Mouse (Mus musculus) heart, adult 18-20 months (tissue): ENCODE data around the gene Rbbp8nl. TPM values are rescaled to one million over a fixed set of nuclear protein-coding genes. Genes with fewer than 3 reads are reported as not detected.

Experiments
- DNase-seq, 2 experiments: peaks; one replicate each; pipeline ENCODE4 v3.0.0; 2021 to 2022; ENCODE audit warnings: mixed read lengths in 1 of 2
- long read RNA-seq, 2 experiments: library from polyadenylated mRNA; stranded (forward); transcript quantifications; one replicate each; pipeline ENCODE4 v2.0.0; 2021
- total RNA-seq, 2 experiments: library from RNA; stranded (reverse); gene quantifications; 2 replicates each; pipeline ENCODE4 v1.2.3; 2021

Rbbp8nl gene
- not detected for total RNA-seq
- long read RNA-seq, experiment 1: 0 reads
- long read RNA-seq, experiment 2: 0 reads

- DNase-seq: no peak
These were observed at the start of gene Rbbp8nl for GRCm38 (mm10) chr2:180289440-180290108. Gene Rbbp8nl (minus strand): TSS chr2:180289879.

- peak; percentile 44 to 54 for DNase-seq
These were observed 44.9 kb upstream of the Rbbp8nl start, which contains the start of gene Gata5 for GRCm38 (mm10) chr2:180334551-180334986. Gene Gata5 (minus strand): TSS chr2:180334699.

GRCm38 (mm10) chr2:180333778-180334550 lies 44.3 kb upstream of the Rbbp8nl start:
- no peak for DNase-seq

GRCm38 (mm10) chr2:180329466-180329865 lies 39.8 kb upstream of the Rbbp8nl start:
- DNase-seq: no peak

GRCm38 (mm10) chr2:180322674-180323355 lies 33.1 kb upstream of the Rbbp8nl start:
- no peak for DNase-seq

- DNase-seq: no peak
These were observed 30.5 kb upstream of the Rbbp8nl start for GRCm38 (mm10) chr2:180320216-180320615.

GRCm38 (mm10) chr2:180317591-180317990 lies 27.9 kb upstream of the Rbbp8nl start:
- DNase-seq: peak in 1 of 2 experiments; percentile 38

GRCm38 (mm10) chr2:180314292-180314691 lies 24.6 kb upstream of the Rbbp8nl start:
- DNase-seq: no peak

GRCm38 (mm10) chr2:180311147-180311546 lies 21.5 kb upstream of the Rbbp8nl start:
- DNase-seq: peak; percentile 59 to 67

- no peak for DNase-seq
These were observed 18.0 kb upstream of the Rbbp8nl start for GRCm38 (mm10) chr2:180307680-180308079.

- DNase-seq: peak; percentile 71 to 88
These were observed 16.9 kb upstream of the Rbbp8nl start for GRCm38 (mm10) chr2:180306423-180307168.

- DNase-seq: no peak
These were observed 16.3 kb upstream of the Rbbp8nl start for GRCm38 (mm10) chr2:180306009-180306408.

GRCm38 (mm10) chr2:180305490-180305889 lies 15.8 kb upstream of the Rbbp8nl start:
- peak in 1 of 2 experiments; percentile 11 for DNase-seq

- no peak for DNase-seq
These were observed 14.9 kb upstream of the Rbbp8nl start for GRCm38 (mm10) chr2:180304554-180304953.

GRCm38 (mm10) chr2:180303468-180303867 lies 13.8 kb upstream of the Rbbp8nl start:
- no peak for DNase-seq

- DNase-seq: no peak
These were observed 12.5 kb upstream of the Rbbp8nl start for GRCm38 (mm10) chr2:180302201-180302600.

GRCm38 (mm10) chr2:180300771-180301170 lies 11.1 kb upstream of the Rbbp8nl start:
- no peak for DNase-seq

GRCm38 (mm10) chr2:180300252-180300651 lies 10.6 kb upstream of the Rbbp8nl start:
- DNase-seq: no peak

GRCm38 (mm10) chr2:180292906-180293305 lies 3.2 kb upstream of the Rbbp8nl start:
- no peak for DNase-seq

- peak; percentile 46 to 56 for DNase-seq
These were observed 2.3 kb upstream of the Rbbp8nl start for GRCm38 (mm10) chr2:180292026-180292425.

GRCm38 (mm10) chr2:180291566-180291965 lies 1.9 kb upstream of the Rbbp8nl start:
- no peak for DNase-seq

- DNase-seq: no peak
These were observed 824 bp upstream of the Rbbp8nl start for GRCm38 (mm10) chr2:180290503-180290902.
